Mouse (Mus musculus): ENCODE data around the gene Gm8220. TPM values are rescaled to one million over a fixed set of nuclear protein-coding genes. Genes with fewer than 3 reads are reported as not detected.
"Not testable (repeated sequence)": the region's sequence is repeated elsewhere in the genome, so short reads cannot be mapped to it uniquely, and the experiment has no call there.

Gm8220 gene
- not detected in 2 replicates for polyA plus RNA-seq (2015; fragmentation: Nextera tagmentation; extraction: Ambion mirVana)

- H3K36me3 ChIP-seq, H3K9me3 ChIP-seq: not testable (repeated sequence)
- WGBS, result 84% methylated on average over 2 of the region's 2 CpGs
These were observed at the start of gene Gm8220 for GRCm38 (mm10) chr14:44285280-44285679. Gm8220 (plus strand) TSS chr14:44285580.

GRCm38 (mm10) chr14:44248039-44248438 lies 37.3 kb upstream of the Gm8220 start:
- H3K9ac ChIP-seq, result no peak overlapping the region
- H3K4me2 ChIP-seq, result no peak overlapping the region
- 0 out of 2 replicates have a peak, but pooled peaks cover 2% of the 10 kb centered on the region for H3K9me3 ChIP-seq
- H3K27ac ChIP-seq, result no peak overlapping the region
- no peaks in the 10 kb centered on the region for H3K36me3 ChIP-seq
- H3K27me3 ChIP-seq, result no peaks in the 10 kb centered on the region
- H3K4me3 ChIP-seq, result no peak overlapping the region
- WGBS, result 89% methylated on average over 16 of the region's 16 CpGs
- no peak for ATAC-seq (ENCODE audit: insufficient number of reproducible peaks, insufficient read depth, low FRiP score, low TSS enrichment, low read depth)
- no peaks in the 10 kb centered on the region for H3K4me1 ChIP-seq

More at GRCm38 (mm10) chr14:44285280-44285679, at the start of gene Gm8220:
- not testable (repeated sequence) for H3K4me2 ChIP-seq; H3K4me1 ChIP-seq; H3K4me3 ChIP-seq; H3K27me3 ChIP-seq; ATAC-seq (ENCODE audit: insufficient number of reproducible peaks, insufficient read depth, low FRiP score, low TSS enrichment, low read depth); H3K9ac ChIP-seq; H3K27ac ChIP-seq

GRCm38 (mm10) chr14:44312049-44312448 lies 26.7 kb downstream of the Gm8220 start:
- WGBS, result 70% methylated on average over 4 of the region's 4 CpGs

GRCm38 (mm10) chr14:44338484-44338883 lies 53.1 kb downstream of the Gm8220 start, which contains the start of gene Gm5930:
Gm5930 (minus strand) TSS chr14:44338584.
- WGBS, result no CpG with 5 or more reads among the region's 2 CpGs
- not testable (repeated sequence) for H3K9ac ChIP-seq; H3K4me3 ChIP-seq; H3K4me2 ChIP-seq; H3K27me3 ChIP-seq; H3K9me3 ChIP-seq; ATAC-seq (ENCODE audit: insufficient number of reproducible peaks, insufficient read depth, low FRiP score, low TSS enrichment, low read depth); H3K36me3 ChIP-seq; H3K27ac ChIP-seq; H3K4me1 ChIP-seq

More at GRCm38 (mm10) chr14:44312049-44312448, 26.7 kb downstream of the Gm8220 start:
- H3K36me3 ChIP-seq; H3K9ac ChIP-seq; H3K4me2 ChIP-seq; H3K27ac ChIP-seq; ATAC-seq (ENCODE audit: insufficient number of reproducible peaks, insufficient read depth, low FRiP score, low TSS enrichment, low read depth); H3K4me1 ChIP-seq; H3K9me3 ChIP-seq; H3K4me3 ChIP-seq; H3K27me3 ChIP-seq: not testable (repeated sequence)

Other genes with a start within 250 kb of the Gm8220 start
- not detected in 2 replicates for gene Ear2, start 182.9 kb upstream of the Gm8220 start, polyA plus RNA-seq (2015; fragmentation: Nextera tagmentation; extraction: Ambion mirVana)
- not detected in 2 replicates for gene Gm3327, start 161.7 kb upstream of the Gm8220 start, polyA plus RNA-seq (2015; fragmentation: Nextera tagmentation; extraction: Ambion mirVana)
- gene Gm8212, start 87.9 kb upstream of the Gm8220 start, polyA plus RNA-seq (2015; fragmentation: Nextera tagmentation; extraction: Ambion mirVana), result not detected in 2 replicates
- not detected in 2 replicates for gene 4930503E14Rik, start 72.3 kb upstream of the Gm8220 start, polyA plus RNA-seq (2015; fragmentation: Nextera tagmentation; extraction: Ambion mirVana)
- gene Gm5930, start 53.0 kb downstream of the Gm8220 start, polyA plus RNA-seq (2015; fragmentation: Nextera tagmentation; extraction: Ambion mirVana), result not detected in 2 replicates
- gene Gm8229, start 79.8 kb downstream of the Gm8220 start, polyA plus RNA-seq (2015; fragmentation: Nextera tagmentation; extraction: Ambion mirVana), result not detected in 2 replicates
- gene Gm3371, start 125.1 kb downstream of the Gm8220 start, polyA plus RNA-seq (2015; fragmentation: Nextera tagmentation; extraction: Ambion mirVana), result not detected in 2 replicates
- gene Gm8232, start 148.1 kb downstream of the Gm8220 start, polyA plus RNA-seq (2015; fragmentation: Nextera tagmentation; extraction: Ambion mirVana), result not detected in 2 replicates
- gene BC061237, start 206.9 kb downstream of the Gm8220 start, polyA plus RNA-seq (2015; fragmentation: Nextera tagmentation; extraction: Ambion mirVana), result not detected in 2 replicates
- not detected in 2 replicates for gene Gm17093, start 232.7 kb downstream of the Gm8220 start, polyA plus RNA-seq (2015; fragmentation: Nextera tagmentation; extraction: Ambion mirVana)